In the genomic region with DNA sequence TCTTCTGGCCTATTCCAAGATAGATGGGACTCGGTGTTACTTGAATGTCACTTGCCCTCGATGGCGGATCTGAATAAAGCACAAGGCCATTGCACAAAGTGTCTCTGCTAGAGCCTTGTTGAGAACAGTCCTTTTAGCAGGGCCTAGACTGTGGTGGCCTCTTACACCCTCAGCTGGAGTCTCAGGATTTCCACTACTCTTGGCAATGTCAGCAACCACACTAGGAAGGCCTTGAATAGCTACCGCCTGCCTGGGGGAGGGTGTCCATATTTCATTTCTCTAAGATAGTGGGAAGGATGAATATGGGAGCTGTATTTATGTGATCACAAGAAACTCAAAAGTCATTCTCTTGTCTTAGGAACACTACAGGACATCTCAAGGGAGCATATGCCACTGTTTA, we compare ENCODE assay signal across 30 mouse cellular contexts. TPM values are rescaled to one million over a fixed set of nuclear protein-coding genes. Genes with fewer than 3 reads are reported as not detected.
DNase-seq lines count a peak whose midpoint lies in the region; ATAC-seq and TF ChIP-seq lines count a peak whose summit lies in the region.
"Had no signal": no experiment of that assay in that cellular context is flagged by ENCODE, and none has a peak within 500 bp of the region (broad histone marks: within the 10 kb centered on the region; RNA-seq: fewer than 3 reads in every experiment).

No protein-coding gene starts in this region.

- 88% methylated on average over 4 of the region's 4 CpGs for WGBS in lung, embryonic 16.5 days
- WGBS in lung, adult 2 months = 82% methylated on average over 4 of the region's 4 CpGs

- peak overlapping the region; percentile 37; the same call in 1 of the 2 replicates for H3K27ac ChIP-seq in lung, embryonic 16.5 days (ENCODE audit: low read length)
- H3K27ac ChIP-seq: embryonic facial prominence, embryonic 13.5 days; embryonic facial prominence, embryonic 15.5 days; forebrain, embryonic 10.5 days; forebrain, embryonic 12.5 days had no signal

- TF ChIP-seq CTCF in lung, adult 2 months (IDR thresholded peaks at IDR 0.05; ENCODE audit: insufficient read depth, low read length) = no peak

- no peak overlapping the region for H3K9ac ChIP-seq in lung, embryonic 16.5 days (ENCODE audit: low read length)
- H3K9ac ChIP-seq: embryonic facial prominence, embryonic 13.5 days; embryonic facial prominence, embryonic 15.5 days; forebrain, embryonic 12.5 days had no signal

- peaks cover 7% of the 10 kb centered on the region for H3K4me1 ChIP-seq in lung, embryonic 16.5 days (replicated peaks; ENCODE audit: control insufficient read depth, insufficient read depth, low read length)
- no peaks in the 10 kb centered on the region for H3K4me1 ChIP-seq in lung, adult 2 months (ENCODE audit: control insufficient read depth, insufficient read depth, low read length)

- H3K4me2 ChIP-seq in lung, embryonic 16.5 days (ENCODE audit: low read depth, low read length) = no peak overlapping the region
- H3K4me2 ChIP-seq: embryonic facial prominence, embryonic 13.5 days; embryonic facial prominence, embryonic 15.5 days; forebrain, embryonic 12.5 days had no signal

- DNase-seq in adrenal gland, adult (ENCODE audit: inconsistent age in 2 of 2, low spot score in 1 of 2) = peak; percentile 33 to 76
- no peak for DNase-seq in adrenal gland, postnatal 10 days
- peak; percentile 39 for DNase-seq in adrenal gland, adult 8-10 months
- no peak for DNase-seq in adrenal gland, adult 18-20 months (ENCODE audit: low spot score in 2 of 2)
- no peak for DNase-seq in lung, adult 2 months
- peak; percentile 31 to 34 for DNase-seq in adrenal gland, postnatal 36 days
- DNase-seq: B cell, adult 2 months; cerebellum, adult 11 months; cerebellum, adult 18-20 months; cerebellum, adult 8-10 months; cerebellum, adult 9-11 months; cerebellum, postnatal 14 days; cerebellum, postnatal 36 days; embryo, embryonic 11 days had no signal

- no peaks in the 10 kb centered on the region for H3K9me3 ChIP-seq in lung, embryonic 16.5 days (ENCODE audit: control insufficient read depth, low read length)
- H3K9me3 ChIP-seq: embryonic facial prominence, embryonic 13.5 days; embryonic facial prominence, embryonic 15.5 days; forebrain, embryonic 10.5 days; forebrain, embryonic 12.5 days; G1E had no signal

- no peak for ATAC-seq in lung, embryonic 16.5 days (ENCODE audit: low read depth)
- ATAC-seq: activated CD4-positive, CD25-positive, alpha-beta regulatory T cell, adult 4 months; CD4-positive, CD25-positive, alpha-beta regulatory T cell, adult 4 months; forebrain, embryonic 14.5 days; forebrain, embryonic 16.5 days; Patski had no signal

- no peaks in the 10 kb centered on the region for H3K27me3 ChIP-seq in lung, embryonic 16.5 days (ENCODE audit: control insufficient read depth, insufficient read depth, low read depth, low read length)
- H3K27me3 ChIP-seq: embryonic facial prominence, embryonic 15.5 days; Patski had no signal

- no peaks in the 10 kb centered on the region for H3K36me3 ChIP-seq in lung, embryonic 16.5 days (ENCODE audit: control insufficient read depth, insufficient read depth, low read length)
- H3K36me3 ChIP-seq: embryonic facial prominence, embryonic 13.5 days; embryonic facial prominence, embryonic 15.5 days; forebrain, embryonic 10.5 days; forebrain, embryonic 12.5 days; G1E had no signal

- H3K4me3 ChIP-seq in lung, embryonic 16.5 days (ENCODE audit: low read length) = no peak overlapping the region
- no peak overlapping the region for H3K4me3 ChIP-seq in lung, adult 2 months (replicated peaks; ENCODE audit: extremely low read depth, low read depth, low read length)
- H3K4me3 ChIP-seq: embryonic facial prominence, embryonic 13.5 days; embryonic facial prominence, embryonic 15.5 days; erythroblast, embryonic 14.5 days; forebrain, embryonic 10.5 days; forebrain, embryonic 12.5 days had no signal

- TF ChIP-seq POLR2A in lung, adult 2 months (IDR thresholded peaks at IDR 0.05; ENCODE audit: borderline replicate concordance, extremely low read depth, low read depth, low read length) = no peak

RNA-seq across cellular contexts. Expression of gene Msln, which starts 5.9 kb away (rescaled TPM):
- 10 to 100 TPM; 13.6 to 19.0 TPM for total RNA-seq in adrenal gland, postnatal 10 days (2021)
- 1 to 10 TPM; 4.8 to 7.1 (median 6.0) TPM for total RNA-seq in adrenal gland, adult 8-10 months (2022)
- 10 to 100 TPM in 1 of 2 experiments, 1 to 10 TPM in 1; 6.5 to 11.5 TPM for total RNA-seq in adrenal gland, adult 18-20 months (2021)
- 42.8 and 68.0 TPM in 2 replicates for polyA plus RNA-seq in lung, embryonic 16.5 days (2015; fragmentation: Nextera tagmentation; extraction: Ambion mirVana)
- polyA plus RNA-seq in lung, adult 2 months (2012; rRNA removed) = 71.2 and 78.4 TPM in 2 replicates
- total RNA-seq in adrenal gland, postnatal 36 days (2021) = 1 to 10 TPM; 5.5 to 8.2 TPM
- total RNA-seq: CH12.LX; common myeloid progenitor, adult 5-6 weeks had no signal
- polyA plus RNA-seq: activated CD4-positive, CD25-positive, alpha-beta regulatory T cell, adult 4 months; CD4-positive, CD25-positive, alpha-beta regulatory T cell, adult 4 months; embryonic facial prominence, embryonic 11.5 days; erythroblast, embryonic 14.5 days; forebrain, embryonic 10.5 days; G1E had no signal

RNA-seq across cellular contexts. Expression of gene Mslnl, which starts 12.4 kb away (rescaled TPM):
- total RNA-seq in adrenal gland, postnatal 10 days (2021) = not detected
- under 1 TPM; 0.09 to 0.52 (median 0.30) TPM for total RNA-seq in adrenal gland, adult 8-10 months (2022)
- not detected for total RNA-seq in adrenal gland, adult 18-20 months (2021)
- polyA plus RNA-seq in lung, embryonic 16.5 days (2015; fragmentation: Nextera tagmentation; extraction: Ambion mirVana) = 1.4 TPM in 2 replicates
- 0.23 and 0.25 TPM in 2 replicates for polyA plus RNA-seq in lung, adult 2 months (2012; rRNA removed)
- total RNA-seq in adrenal gland, postnatal 36 days (2021) = not detected
- total RNA-seq: CH12.LX; common myeloid progenitor, adult 5-6 weeks; G1E had no signal
- polyA plus RNA-seq: brain, embryonic 14.5 days; CD4-positive, CD25-positive, alpha-beta regulatory T cell, adult 4 months; embryonic facial prominence, embryonic 13.5 days; erythroblast, embryonic 14.5 days; forebrain, embryonic 10.5 days; forebrain, embryonic 14.5 days; forebrain, embryonic 16.5 days; G1E; Patski had no signal

RNA-seq across cellular contexts. Expression of gene Rpusd1, which starts 20.8 kb away (rescaled TPM):
- total RNA-seq in adrenal gland, postnatal 10 days (2021) = 10 to 100 TPM in 1 of 2 experiments, 1 to 10 TPM in 1; 9.5 to 11.0 TPM
- total RNA-seq in adrenal gland, adult 8-10 months (2022) = 10 to 100 TPM; 17.8 to 23.5 (median 20.4) TPM
- total RNA-seq in adrenal gland, adult 18-20 months (2021) = 10 to 100 TPM; 10.2 to 12.8 TPM
- polyA plus RNA-seq in lung, embryonic 16.5 days (2015; fragmentation: Nextera tagmentation; extraction: Ambion mirVana) = 25.0 and 26.6 TPM in 2 replicates
- polyA plus RNA-seq in lung, adult 2 months (2012; rRNA removed) = 40.1 and 45.0 TPM in 2 replicates
- 10 to 100 TPM; 12.5 to 13.4 TPM for total RNA-seq in adrenal gland, postnatal 36 days (2021)

RNA-seq across cellular contexts. Expression of gene Chtf18, which starts 21.0 kb away (rescaled TPM):
- total RNA-seq in adrenal gland, postnatal 10 days (2021) = 10 to 100 TPM in 1 of 2 experiments, 1 to 10 TPM in 1; 7.9 to 11.2 TPM
- 1 to 10 TPM; 1.2 to 4.9 (median 2.6) TPM for total RNA-seq in adrenal gland, adult 8-10 months (2022)
- total RNA-seq in adrenal gland, adult 18-20 months (2021) = 1 to 10 TPM; 2.6 to 2.7 TPM
- 32.2 and 37.0 TPM in 2 replicates for polyA plus RNA-seq in lung, embryonic 16.5 days (2015; fragmentation: Nextera tagmentation; extraction: Ambion mirVana)
- polyA plus RNA-seq in lung, adult 2 months (2012; rRNA removed) = 3.0 and 4.2 TPM in 2 replicates
- total RNA-seq in adrenal gland, postnatal 36 days (2021) = 1 to 10 TPM; 3.6 to 4.0 TPM

RNA-seq across cellular contexts. Expression of gene Narfl, which starts 25.3 kb away (rescaled TPM):
- 10 to 100 TPM; 31.9 to 39.7 TPM for total RNA-seq in adrenal gland, postnatal 10 days (2021)
- total RNA-seq in adrenal gland, adult 8-10 months (2022) = 10 to 100 TPM; 34.8 to 45.2 (median 40.1) TPM
- total RNA-seq in adrenal gland, adult 18-20 months (2021) = 10 to 100 TPM; 35.8 to 37.1 TPM
- polyA plus RNA-seq in lung, embryonic 16.5 days (2015; fragmentation: Nextera tagmentation; extraction: Ambion mirVana) = 27.8 and 30.9 TPM in 2 replicates
- 13.1 and 20.1 TPM in 2 replicates for polyA plus RNA-seq in lung, adult 2 months (2012; rRNA removed)
- 10 to 100 TPM; 26.0 to 31.0 TPM for total RNA-seq in adrenal gland, postnatal 36 days (2021)

Comparison
In these comparisons a context has a peak if more than half of its experiments do, and no peak if none do; other contexts are left out.
1. DNase-seq: peak in adrenal gland, adult (2 of 2), adrenal gland, adult 8-10 months (single experiment) and adrenal gland, postnatal 36 days (2 of 2); none in adrenal gland, postnatal 10 days (single experiment), adrenal gland, adult 18-20 months (0 of 2) and lung, adult 2 months (single experiment).